In the genomic region with DNA sequence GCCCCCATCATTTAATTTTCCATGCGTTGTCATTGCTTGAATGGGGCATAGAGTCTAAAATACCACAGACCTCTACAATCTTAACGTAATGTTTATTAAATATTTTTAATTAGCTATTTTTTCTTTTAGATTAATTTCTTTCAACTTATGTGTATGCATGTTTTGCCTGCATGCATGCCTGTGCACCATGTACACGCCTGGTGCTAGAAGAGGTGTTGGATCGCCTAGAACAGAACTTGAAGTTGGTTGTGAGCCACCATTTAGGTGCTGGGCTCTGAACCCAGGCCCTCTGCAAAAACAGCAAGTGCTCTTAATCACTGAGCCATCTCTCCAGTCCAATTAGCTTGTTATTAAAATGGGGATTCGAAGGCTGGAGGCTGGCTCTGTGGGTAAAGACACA, we compare ENCODE assay signal across 9 mouse cellular contexts. TPM values are rescaled to one million over a fixed set of nuclear protein-coding genes. Genes with fewer than 3 reads are reported as not detected.
DNase-seq lines count a peak whose midpoint lies in the region; ATAC-seq and TF ChIP-seq lines count a peak whose summit lies in the region.
"Had no signal": no experiment of that assay in that cellular context is flagged by ENCODE, and none has a peak within 500 bp of the region (broad histone marks: within the 10 kb centered on the region; RNA-seq: fewer than 3 reads in every experiment).

No protein-coding gene starts in this region.

- no peak overlapping the region for H3K27ac ChIP-seq in kidney, postnatal 0 days
- H3K27ac ChIP-seq in embryonic fibroblast, embryonic 13.5 days (ENCODE audit: insufficient read depth, low read length) = no peak overlapping the region
- no peak overlapping the region for H3K27ac ChIP-seq in limb, embryonic 12.5 days
- H3K27ac ChIP-seq in neural tube, embryonic 14.5 days (ENCODE audit: low read depth, low read length) = no peak overlapping the region

- no peaks in the 10 kb centered on the region for H3K27me3 ChIP-seq in kidney, postnatal 0 days (ENCODE audit: insufficient read depth, low read length)
- H3K27me3 ChIP-seq in limb, embryonic 12.5 days = peaks cover 17% of the 10 kb centered on the region
- H3K27me3 ChIP-seq in neural tube, embryonic 14.5 days (ENCODE audit: control insufficient read depth, insufficient read depth, low read length) = no peaks in the 10 kb centered on the region

- H3K4me2 ChIP-seq in kidney, postnatal 0 days (ENCODE audit: low read length) = peak overlapping the region; percentile 75
- peak overlapping the region; percentile 72 for H3K4me2 ChIP-seq in limb, embryonic 12.5 days
- H3K4me2 ChIP-seq in neural tube, embryonic 14.5 days (ENCODE audit: low read depth, low read length) = peak overlapping the region; percentile 85

- no peaks in the 10 kb centered on the region for H3K36me3 ChIP-seq in kidney, postnatal 0 days (ENCODE audit: insufficient read depth, low read length)
- no peaks in the 10 kb centered on the region for H3K36me3 ChIP-seq in limb, embryonic 12.5 days
- no peaks in the 10 kb centered on the region for H3K36me3 ChIP-seq in neural tube, embryonic 14.5 days (ENCODE audit: control insufficient read depth, insufficient read depth, low read length)
- H3K36me3 ChIP-seq: G1E had no signal

- no peak for TF ChIP-seq POLR2A in embryonic fibroblast, embryonic 13.5 days (IDR thresholded peaks at IDR 0.05; ENCODE audit: low read depth, low read length)

- no peak for DNase-seq in kidney, postnatal 0 days (ENCODE audit: low spot score)
- no peak for DNase-seq in kidney, postnatal 10 days
- DNase-seq in retina, embryonic 14.5 days (ENCODE audit: low spot score) = no peak
- DNase-seq in urinary bladder, postnatal 14 days (ENCODE audit: low spot score) = no peak
- no peak for DNase-seq in urinary bladder, postnatal 4 days (ENCODE audit: low spot score in 2 of 2)

- 64% methylated on average over 5 of the region's 5 CpGs for WGBS in kidney, postnatal 0 days
- WGBS in limb, embryonic 12.5 days = 58% methylated on average over 5 of the region's 5 CpGs
- 60% methylated on average over 5 of the region's 5 CpGs for WGBS in neural tube, embryonic 14.5 days

- no peak overlapping the region for H3K9ac ChIP-seq in kidney, postnatal 0 days (ENCODE audit: low read depth, low read length)
- H3K9ac ChIP-seq in limb, embryonic 12.5 days (replicated peaks) = no peak overlapping the region
- no peak overlapping the region; the same call in 1 of the 2 replicates for H3K9ac ChIP-seq in neural tube, embryonic 14.5 days (replicated peaks; ENCODE audit: low read depth, low read length)

- no peak for ATAC-seq in kidney, postnatal 0 days (replicated peaks; ENCODE audit: low FRiP score, low read depth)
- no peak for ATAC-seq in limb, embryonic 12.5 days (ENCODE audit: insufficient number of reproducible peaks, insufficient read depth, low FRiP score, low TSS enrichment, low read depth)
- no peak for ATAC-seq in neural tube, embryonic 14.5 days (ENCODE audit: low read depth)

- H3K4me1 ChIP-seq in kidney, postnatal 0 days (replicated peaks; ENCODE audit: insufficient read depth, low read length) = no peaks in the 10 kb centered on the region
- H3K4me1 ChIP-seq in embryonic fibroblast, embryonic 13.5 days (ENCODE audit: control insufficient read depth, insufficient read depth, low read length) = no peaks in the 10 kb centered on the region; the same call in 1 of the 2 replicates
- H3K4me1 ChIP-seq in limb, embryonic 12.5 days (replicated peaks) = peaks cover 4% of the 10 kb centered on the region
- no peaks in the 10 kb centered on the region for H3K4me1 ChIP-seq in neural tube, embryonic 14.5 days (ENCODE audit: control insufficient read depth, insufficient read depth, low read length)

- no peak for TF ChIP-seq CTCF in kidney, postnatal 0 days (IDR thresholded peaks at IDR 0.05; ENCODE audit: low read depth)
- no peak for TF ChIP-seq CTCF in embryonic fibroblast, embryonic 13.5 days (IDR thresholded peaks at IDR 0.05; ENCODE audit: borderline replicate concordance, insufficient read depth, low read length)

- H3K9me3 ChIP-seq in kidney, postnatal 0 days (replicated peaks; ENCODE audit: low read length) = no peaks in the 10 kb centered on the region
- peaks cover 4% of the 10 kb centered on the region; the same call in 1 of the 2 replicates for H3K9me3 ChIP-seq in limb, embryonic 12.5 days
- no peaks in the 10 kb centered on the region for H3K9me3 ChIP-seq in neural tube, embryonic 14.5 days (ENCODE audit: control insufficient read depth, low read length)
- H3K9me3 ChIP-seq: G1E had no signal

- peak overlapping the region; percentile 39 for H3K4me3 ChIP-seq in kidney, postnatal 0 days (replicated peaks; ENCODE audit: low read depth, low read length)
- H3K4me3 ChIP-seq in embryonic fibroblast, embryonic 13.5 days (ENCODE audit: insufficient read depth, low read length) = peak overlapping the region; percentile 59
- H3K4me3 ChIP-seq in limb, embryonic 12.5 days (replicated peaks) = peak overlapping the region; percentile 60
- peak overlapping the region; percentile 47 for H3K4me3 ChIP-seq in neural tube, embryonic 14.5 days (ENCODE audit: low read depth, low read length)

RNA-seq across cellular contexts. Expression of a gene that starts 34.9 kb away (rescaled TPM):
- polyA plus RNA-seq in kidney, postnatal 0 days (2015; fragmentation: Nextera tagmentation; extraction: Ambion mirVana) = not detected in 2 replicates
- 2.4 and 3.2 TPM in 2 replicates for polyA plus RNA-seq in embryonic fibroblast, embryonic 13.5 days (2011; ENCODE audit: insufficient read length, low read depth, missing spikeins)
- polyA plus RNA-seq in limb, embryonic 12.5 days (2016; fragmentation: Nextera tagmentation; extraction: Ambion mirVana) = 6.0 and 7.0 TPM in 2 replicates
- not detected in 2 replicates for polyA plus RNA-seq in neural tube, embryonic 14.5 days (2014; fragmentation: Nextera tagmentation; extraction: Ambion mirVana)
- polyA plus RNA-seq: G1E had no signal

RNA-seq across cellular contexts. Expression of a gene that starts 53.6 kb away (rescaled TPM):
- polyA plus RNA-seq in kidney, postnatal 0 days (2015; fragmentation: Nextera tagmentation; extraction: Ambion mirVana) = not detected in 2 replicates
- 1.9 and 2.0 TPM in 2 replicates for polyA plus RNA-seq in embryonic fibroblast, embryonic 13.5 days (2011; ENCODE audit: insufficient read length, low read depth, missing spikeins)
- polyA plus RNA-seq in limb, embryonic 12.5 days (2016; fragmentation: Nextera tagmentation; extraction: Ambion mirVana) = 5.6 and 6.3 TPM in 2 replicates
- polyA plus RNA-seq in neural tube, embryonic 14.5 days (2014; fragmentation: Nextera tagmentation; extraction: Ambion mirVana) = 0.36 TPM in 1 of 2 replicates, not detected in the other
